Mouse (Mus musculus): ENCODE results near the gene Ankrd28. TPM values are rescaled to one million over a fixed set of nuclear protein-coding genes. Genes with fewer than 3 reads are reported as not detected.
"Not testable (repeated sequence)": the region's sequence is repeated elsewhere in the genome, so short reads cannot be mapped to it uniquely, and the experiment has no call there.

Gene Ankrd28
- total RNA-seq (2015) (19.8 and 24.2 TPM in 2 replicates), total RNA-seq (2017) (35.7 and 42.4 TPM in 2 replicates)

DNA sequence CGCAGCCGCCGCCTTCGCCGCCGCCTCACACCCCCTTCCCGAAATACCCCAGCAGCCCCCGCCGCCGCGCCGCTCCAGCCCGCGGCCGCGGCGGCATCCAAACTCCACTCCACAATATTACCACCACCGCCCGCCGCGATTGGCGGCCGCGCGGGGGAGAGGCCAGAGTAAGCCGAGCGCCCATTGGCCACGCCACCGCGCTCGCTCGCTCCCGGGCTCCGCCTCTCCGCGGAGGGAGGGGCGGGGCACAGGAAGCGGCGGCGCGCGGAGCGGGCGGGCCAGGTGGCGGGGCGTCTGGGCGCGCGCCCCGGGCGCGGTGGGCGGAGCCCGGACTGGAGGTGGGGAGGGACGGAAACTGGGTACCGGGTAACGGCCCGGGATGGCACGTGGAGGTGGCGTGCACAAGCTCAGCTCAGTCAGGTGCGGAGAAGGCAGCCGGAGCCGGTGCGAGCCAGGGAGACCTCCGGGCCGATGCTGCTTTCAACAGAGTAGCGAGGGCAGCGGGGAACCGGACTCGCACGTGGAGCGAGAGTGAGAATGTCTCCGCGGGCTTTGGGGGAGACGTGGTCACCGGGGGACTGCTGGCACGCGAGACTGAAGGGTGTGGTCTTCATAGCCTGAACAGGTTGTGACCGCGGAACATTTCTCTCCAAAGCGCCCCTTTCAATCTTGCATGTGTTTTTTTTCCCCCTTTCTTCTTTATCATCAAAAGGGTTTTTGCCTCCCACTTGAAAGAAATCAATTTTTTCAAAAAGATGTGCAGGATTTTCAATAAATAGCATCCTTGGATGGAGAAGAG, at the start of gene Ankrd28:
Gene Ankrd28, minus strand, starts transcription at position 81 of the 799 bp plus-strand sequence.
- peak; percentile 98 for ATAC-seq (ENCODE audit: poor library complexity, severe bottlenecking)

DNA sequence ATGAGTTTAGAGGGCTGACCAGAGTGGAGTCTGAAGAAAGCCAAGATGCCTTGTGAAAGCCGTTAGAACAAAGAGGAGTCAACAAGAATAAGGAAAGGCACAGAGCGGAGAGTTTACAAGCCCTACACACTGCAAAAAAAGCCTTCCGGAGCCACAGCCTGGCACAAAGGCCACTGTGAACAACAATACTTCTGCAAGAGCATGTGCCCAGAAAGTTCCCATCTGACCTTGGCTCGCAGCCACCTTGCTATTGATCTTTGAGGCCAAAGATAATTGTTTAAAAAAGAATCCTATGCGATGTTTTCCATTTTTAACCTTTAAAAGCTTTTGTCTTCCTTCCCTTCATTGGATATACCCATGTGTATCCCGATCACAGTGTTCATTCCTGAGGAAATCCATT, 49.0 kb upstream of the Ankrd28 start:
- no peak for ATAC-seq (ENCODE audit: poor library complexity, severe bottlenecking)

DNA sequence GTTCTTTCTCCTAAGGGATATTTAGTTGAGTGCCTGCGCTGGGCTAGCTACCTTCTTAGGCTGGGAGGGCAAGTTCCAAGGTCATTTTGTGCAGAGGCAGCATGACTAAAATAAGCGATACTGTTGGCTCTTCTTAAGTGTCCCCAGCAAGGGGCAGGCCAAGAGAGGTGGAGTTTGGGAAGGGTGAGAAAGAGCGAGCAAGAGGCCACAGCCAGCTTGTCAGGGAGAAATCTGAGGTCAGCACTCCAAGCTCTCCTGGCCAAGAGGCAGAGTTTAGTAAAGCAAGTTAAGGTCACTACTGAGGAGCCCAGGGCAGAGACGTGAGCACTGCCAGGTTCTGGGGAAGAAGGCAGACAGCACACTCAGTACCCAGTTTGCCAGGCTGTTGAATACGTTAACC, 41.7 kb upstream of the Ankrd28 start:
- no peak for ATAC-seq (ENCODE audit: poor library complexity, severe bottlenecking)

DNA sequence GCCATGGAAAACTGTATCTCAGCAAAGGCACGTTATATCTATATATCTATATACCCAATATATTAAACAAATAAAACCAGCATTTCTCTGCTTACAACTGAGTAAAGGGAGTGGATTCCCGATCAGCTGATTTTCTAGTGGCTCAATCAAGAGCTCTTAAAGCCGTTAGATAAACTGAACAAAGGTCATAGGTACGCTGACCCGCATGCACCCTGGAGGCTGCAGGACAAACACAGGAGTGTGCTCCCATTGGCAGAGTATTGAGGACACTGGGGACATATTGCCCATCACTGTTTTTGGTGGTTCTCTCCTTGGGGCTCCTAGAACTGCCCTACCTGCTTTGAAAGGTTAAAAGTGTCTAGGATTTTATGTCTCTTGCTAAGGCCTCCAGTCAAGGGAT, 40.0 kb upstream of the Ankrd28 start:
- ATAC-seq (ENCODE audit: poor library complexity, severe bottlenecking), result no peak

DNA sequence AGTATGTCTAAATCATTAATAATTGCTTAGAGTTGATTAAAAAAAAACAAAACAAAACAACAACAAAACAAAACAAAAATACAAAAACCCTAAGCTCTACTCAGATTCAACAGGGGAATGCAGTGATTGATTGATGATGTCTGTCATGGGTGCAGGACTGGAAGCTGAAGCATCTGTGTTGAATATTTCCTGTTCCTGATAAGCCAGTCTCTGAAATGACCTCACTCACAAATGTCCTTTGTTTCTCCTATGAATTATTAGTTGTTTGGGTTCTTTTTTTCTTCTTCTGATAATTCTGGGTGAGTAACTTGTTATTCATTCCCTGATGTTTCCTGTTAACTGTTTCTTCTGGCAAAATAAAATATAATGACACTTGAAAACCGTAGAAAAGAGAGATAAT, 38.1 kb upstream of the Ankrd28 start:
- no peak for ATAC-seq (ENCODE audit: poor library complexity, severe bottlenecking)

DNA sequence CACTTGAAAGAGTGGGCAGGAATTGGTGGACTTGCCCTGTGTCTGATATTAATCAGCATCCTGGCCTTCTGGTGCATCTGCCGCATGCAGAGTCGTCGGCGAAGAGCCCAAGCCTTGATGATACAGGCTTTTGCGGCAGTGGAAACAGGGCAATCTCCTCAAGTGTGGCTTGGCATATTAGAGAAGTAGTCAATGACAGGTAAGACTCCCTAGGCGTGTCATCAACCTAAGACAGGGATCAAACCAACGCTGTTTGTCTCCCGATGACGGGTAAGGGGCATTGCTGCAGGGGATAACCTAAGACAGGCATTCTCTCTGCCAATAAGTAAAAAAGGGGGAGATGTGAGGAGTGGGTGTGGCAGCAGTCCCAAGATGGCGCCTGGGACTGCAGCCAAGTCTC, 35.9 kb upstream of the Ankrd28 start:
- ATAC-seq (ENCODE audit: poor library complexity, severe bottlenecking), result not testable (repeated sequence)

DNA sequence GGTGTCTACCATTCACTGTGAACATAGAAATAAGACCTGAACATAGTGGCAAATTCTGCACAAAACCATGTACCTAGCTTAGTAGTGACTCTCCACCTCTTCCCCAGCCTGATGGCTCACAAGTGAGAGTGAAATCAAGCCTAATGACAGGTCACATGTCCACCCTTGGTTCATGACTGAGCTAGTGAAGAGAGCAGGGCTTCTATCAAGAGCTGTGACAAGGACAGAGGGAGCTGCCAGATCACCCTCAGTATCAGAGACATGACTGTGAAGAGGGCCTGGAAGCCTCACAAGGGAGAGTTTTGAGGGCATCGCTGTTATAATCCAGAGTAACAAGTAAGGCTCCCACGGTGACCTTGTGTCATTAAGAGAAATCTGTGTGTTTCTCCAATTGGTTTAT, 28.2 kb upstream of the Ankrd28 start:
- no peak for ATAC-seq (ENCODE audit: poor library complexity, severe bottlenecking)

DNA sequence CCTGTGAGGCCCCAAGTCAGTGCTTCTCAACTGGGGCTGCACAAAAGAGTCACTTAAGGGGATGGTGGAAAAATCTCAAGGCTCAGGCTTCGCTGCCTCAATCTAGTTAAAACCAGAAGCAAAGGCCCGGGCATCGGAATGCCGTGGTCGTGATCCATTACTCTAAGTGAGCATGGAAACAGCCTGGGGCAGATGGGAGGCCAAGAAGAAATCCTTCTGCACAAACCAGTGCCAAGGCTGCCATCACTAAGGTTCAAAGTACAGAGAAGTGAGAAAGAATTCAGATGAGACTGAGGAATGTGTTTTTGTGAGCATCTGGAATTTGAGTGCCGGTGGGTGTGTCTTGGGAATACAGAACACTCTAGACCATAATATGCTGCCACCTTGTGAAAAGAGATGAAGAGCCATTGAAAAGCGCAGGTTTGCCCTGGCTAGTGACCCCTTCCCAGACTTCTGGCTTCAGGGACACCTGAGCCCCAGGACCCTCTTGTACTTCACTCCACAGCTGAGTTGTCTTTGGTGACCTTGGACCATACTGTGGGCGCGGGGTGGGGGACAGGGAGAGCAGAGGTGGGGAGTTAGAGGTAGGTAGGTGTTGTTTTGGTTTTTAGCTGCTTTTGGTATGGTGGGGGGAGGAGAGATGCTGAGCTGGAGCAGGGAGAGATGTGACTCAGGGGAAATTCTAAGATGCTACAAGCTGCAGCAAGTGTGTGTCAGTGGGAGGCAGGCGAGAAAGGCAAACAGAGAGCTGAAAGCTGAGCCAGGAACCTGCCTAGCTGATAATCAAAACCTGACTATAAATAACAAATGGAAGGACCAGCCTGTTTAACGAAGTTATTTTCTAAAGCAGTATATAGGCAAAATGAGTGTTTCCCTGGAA, 26.9 kb upstream of the Ankrd28 start:
- ATAC-seq (ENCODE audit: poor library complexity, severe bottlenecking), result no peak

DNA sequence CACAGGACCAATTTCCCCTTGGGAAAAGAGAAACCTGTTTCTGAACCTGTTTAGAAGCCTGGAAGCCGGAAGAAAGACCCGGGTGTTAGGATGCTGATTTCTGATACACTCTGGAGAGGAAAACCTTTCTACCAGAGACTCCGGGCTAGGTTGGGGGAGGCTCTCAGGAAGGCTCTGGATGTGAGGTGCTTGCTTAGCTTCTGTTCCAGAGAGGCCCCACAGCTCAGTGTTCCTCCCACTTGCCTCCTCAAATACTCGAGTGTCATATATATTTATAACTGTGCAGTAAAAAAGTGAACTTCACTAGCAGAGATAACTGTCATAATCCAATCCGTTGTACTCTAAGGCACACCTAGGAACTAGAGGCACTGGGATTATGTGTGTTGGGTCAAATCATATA, 25.6 kb upstream of the Ankrd28 start:
- ATAC-seq (ENCODE audit: poor library complexity, severe bottlenecking), result no peak

DNA sequence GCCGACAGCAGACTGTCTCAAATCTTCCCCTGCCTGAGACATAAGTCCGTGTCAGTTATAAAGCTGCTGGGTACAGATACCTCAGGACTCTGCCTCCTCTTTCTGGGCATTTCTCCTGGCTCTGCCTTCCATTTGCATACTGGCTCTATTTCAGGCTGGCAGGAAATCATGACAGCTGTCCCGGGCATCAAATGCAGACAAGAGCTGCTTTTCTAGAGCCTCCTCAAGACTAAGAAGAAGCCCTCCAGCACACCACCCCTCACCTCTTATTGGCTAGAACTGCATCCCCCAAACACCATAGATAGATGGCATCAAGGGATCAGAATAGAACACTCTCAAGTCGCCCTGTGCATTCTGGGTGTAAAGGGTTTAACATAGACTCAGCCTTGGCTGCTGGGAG, 24.2 kb upstream of the Ankrd28 start:
- no peak for ATAC-seq (ENCODE audit: poor library complexity, severe bottlenecking)

DNA sequence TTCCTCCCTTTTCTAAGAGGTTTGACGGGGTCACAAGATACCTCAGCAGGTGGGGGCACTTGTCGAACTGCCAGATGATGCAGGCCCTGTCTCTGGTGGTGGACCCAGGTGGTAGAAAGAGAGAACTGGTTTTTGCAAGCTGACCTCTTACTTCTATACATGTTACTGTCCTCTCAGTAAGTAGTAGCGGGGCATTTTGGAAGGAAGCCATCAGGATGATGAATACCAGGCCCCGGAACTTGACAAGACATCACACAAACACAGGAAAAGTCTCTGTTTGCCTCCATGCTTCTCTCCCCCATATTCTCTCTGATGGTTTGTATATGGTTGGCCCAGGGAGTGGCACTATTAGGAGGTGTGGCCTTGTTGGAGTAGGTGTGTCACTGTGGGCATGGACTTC, 13.1 kb upstream of the Ankrd28 start:
- no peak for ATAC-seq (ENCODE audit: poor library complexity, severe bottlenecking)

DNA sequence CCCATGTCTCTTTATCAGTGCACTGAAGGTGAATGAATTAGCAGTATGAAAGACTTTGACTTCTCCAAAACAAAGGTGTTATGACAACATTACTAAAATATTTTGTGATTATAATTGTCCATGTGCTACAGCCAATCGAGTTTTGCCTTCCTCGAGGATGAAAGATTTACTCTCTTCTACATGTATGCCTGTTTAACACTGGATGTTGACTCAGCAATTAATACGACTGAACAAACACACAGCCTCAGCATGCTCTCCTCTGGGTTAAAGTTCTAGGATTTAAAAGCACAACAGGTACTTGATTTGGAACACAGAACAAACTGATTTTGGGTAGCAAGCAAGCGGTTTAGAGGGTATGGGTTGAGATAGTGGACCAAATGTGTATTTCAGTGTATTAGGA, 1.6 kb upstream of the Ankrd28 start:
- ATAC-seq (ENCODE audit: poor library complexity, severe bottlenecking), result no peak

DNA sequence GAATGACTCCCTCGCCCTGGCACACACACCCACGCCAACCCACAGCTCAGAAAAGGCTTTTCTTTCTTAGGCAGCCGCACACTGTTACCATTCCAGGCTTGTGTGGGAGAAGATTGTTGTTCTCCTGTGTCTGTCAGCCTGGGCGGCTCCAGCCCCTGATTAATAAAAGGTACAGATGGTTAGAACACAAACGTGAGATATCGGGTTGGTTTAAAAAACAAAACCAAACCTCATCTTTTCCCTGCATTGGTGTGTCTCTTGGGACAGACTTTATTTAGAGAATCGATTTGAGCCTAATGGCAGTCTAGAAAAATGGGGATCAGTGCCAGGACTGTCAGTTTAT, 890 bp upstream of the Ankrd28 start:
- no peak for ATAC-seq (ENCODE audit: poor library complexity, severe bottlenecking)

DNA sequence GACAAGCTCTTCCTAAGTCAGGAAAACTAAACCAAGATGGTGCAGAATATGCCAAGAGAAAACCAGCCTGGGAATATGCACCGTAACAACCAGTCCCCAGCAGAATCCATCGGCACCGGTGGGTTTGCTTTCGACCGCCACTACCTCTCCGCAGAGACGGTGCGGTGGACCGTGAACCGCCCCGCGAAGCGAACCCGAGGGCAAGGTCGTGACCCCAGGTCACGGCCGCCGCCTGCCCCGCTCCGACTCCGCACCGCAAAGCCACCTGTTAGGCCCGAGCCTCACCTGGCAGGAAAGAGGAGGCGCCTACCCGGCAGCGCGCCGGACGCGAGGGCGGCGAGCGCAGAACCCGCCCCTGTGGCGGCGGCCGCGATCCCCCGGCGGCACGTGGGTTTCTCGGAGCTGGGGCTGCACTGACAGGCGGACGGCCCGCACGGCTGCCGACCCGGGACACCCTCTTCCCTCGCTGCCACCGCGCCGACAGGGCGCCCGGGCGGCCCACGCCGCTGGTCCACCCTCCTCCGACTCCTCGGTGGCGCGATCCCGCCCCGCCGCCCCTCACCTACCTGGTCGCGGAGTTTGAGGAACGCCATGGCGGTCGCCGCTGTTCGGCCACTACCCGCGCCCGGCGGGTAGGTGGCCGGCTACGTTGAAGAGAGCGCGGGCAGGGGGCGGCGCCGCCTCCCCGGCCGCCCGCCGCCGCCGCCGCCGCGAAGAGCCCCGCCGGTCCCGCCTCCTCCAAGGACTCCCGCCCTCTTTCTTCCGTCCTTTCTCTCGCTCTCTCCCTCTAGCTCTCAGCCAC, 489 bp downstream of the Ankrd28 start:
- peak; percentile 53 for ATAC-seq (ENCODE audit: poor library complexity, severe bottlenecking)

DNA sequence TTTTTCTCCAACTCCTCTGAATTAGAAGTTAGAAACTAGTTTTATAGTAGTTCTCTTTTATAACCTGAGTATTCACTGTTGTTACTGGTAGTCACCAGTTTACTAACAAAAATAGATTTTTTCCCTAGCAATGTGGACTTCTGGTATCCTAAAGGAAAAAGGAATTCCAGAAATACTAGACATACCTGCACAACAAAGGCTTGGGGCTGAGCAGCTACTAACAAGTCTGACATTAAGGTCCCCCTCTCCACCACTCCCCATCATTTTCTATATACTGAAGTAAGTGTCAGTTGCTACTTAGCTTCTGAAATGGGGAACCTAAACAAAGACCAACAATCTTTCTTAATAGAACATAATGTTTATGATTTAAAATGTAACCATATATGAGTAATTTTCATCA, 3.2 kb downstream of the Ankrd28 start:
- no peak for ATAC-seq (ENCODE audit: poor library complexity, severe bottlenecking)

DNA sequence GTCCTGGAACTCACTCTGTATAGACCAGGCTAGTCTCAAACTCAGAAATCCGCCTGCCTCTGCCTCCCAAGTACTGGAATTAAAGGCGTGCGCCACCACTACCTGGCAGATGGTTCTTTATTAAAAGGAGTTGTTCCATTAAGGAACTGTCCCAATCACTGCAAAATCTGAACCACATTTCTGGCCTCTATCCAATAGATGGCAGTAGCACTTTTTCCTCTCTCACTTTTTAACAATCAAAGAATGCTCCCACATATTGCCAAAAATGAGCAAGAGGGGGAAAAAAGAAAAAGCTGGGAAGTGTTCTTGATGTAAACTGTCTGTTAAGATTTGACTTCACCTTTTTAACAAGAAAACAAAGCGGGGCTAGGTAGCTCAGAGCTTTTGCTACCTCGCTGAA, 20.5 kb downstream of the Ankrd28 start:
- no peak for ATAC-seq (ENCODE audit: poor library complexity, severe bottlenecking)

DNA sequence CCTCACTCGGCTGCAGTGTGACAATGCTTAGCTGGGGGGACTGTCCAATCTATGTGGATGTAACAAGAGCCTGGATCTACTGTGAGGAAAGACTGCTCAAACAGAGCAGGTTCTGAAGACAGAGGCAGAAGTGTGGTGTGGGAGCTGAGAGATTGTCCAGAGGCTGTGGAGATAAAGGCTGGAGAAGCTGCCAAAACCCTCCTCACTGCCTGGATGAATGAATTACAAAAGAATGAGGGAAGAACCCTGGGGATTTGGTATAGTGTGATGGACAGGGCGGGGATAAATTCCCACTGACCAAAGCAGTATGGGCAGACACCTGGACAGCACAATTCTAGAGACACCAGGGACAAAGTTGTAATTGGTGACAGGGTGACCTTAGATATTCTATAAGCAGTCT, 26.7 kb downstream of the Ankrd28 start:
- ATAC-seq (ENCODE audit: poor library complexity, severe bottlenecking), result no peak

DNA sequence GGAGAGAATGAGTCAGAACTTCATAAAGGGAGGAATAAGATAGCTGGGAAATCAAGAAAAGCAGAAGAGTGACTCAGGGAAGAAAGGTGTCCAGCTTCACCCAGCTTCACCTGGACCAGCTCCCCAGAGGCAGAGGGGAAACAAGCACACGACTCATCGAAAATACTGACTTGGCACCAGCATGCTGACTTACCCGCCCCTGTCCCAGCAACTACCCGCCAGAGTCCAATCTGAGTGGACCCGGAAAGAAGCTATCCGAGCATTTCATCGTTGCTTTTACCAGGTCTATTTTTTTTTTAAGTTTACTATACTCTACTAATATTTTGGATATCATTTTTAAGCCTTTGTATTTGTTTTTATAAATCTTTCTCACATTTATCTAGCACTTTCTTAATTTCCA, 29.5 kb downstream of the Ankrd28 start:
- ATAC-seq (ENCODE audit: poor library complexity, severe bottlenecking), result no peak

DNA sequence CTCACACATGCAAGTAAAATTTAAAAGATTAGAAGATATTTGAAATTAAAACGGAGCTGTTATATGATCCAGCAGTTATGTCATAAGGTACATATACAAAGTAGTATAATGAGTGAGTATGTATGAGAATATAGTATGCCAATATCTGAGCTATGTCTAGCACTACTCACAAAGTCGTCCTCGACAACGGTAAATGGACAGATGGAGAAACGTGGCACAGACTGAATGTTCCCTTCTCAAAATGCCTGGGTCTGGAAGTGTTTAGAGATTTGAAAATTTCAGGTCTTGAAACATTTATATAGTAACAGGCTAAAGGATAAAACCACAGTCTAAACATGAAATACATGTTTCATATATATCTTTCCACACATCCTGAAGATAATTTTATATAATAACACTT, 30.0 kb downstream of the Ankrd28 start:
- no peak for ATAC-seq (ENCODE audit: poor library complexity, severe bottlenecking)

DNA sequence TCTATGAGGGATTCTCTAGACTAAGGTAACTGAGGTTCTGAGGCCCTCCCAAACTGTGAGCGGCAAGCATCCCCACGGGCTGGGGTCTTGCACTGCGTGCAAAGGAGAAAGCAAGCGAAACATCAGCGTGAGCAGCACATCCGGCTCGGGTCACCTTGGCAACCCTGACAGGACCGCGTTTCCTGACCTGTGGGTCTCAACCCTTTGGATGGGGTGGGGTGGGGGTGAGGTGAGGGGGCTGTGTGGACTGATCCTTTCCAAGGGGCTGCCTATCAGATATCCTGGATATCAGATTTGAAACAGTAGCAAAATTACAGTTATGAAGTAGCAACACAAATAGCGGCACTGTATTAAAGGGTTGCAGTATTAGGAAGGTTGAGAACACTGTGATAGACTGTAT, 31.5 kb downstream of the Ankrd28 start:
- ATAC-seq (ENCODE audit: poor library complexity, severe bottlenecking), result no peak

DNA sequence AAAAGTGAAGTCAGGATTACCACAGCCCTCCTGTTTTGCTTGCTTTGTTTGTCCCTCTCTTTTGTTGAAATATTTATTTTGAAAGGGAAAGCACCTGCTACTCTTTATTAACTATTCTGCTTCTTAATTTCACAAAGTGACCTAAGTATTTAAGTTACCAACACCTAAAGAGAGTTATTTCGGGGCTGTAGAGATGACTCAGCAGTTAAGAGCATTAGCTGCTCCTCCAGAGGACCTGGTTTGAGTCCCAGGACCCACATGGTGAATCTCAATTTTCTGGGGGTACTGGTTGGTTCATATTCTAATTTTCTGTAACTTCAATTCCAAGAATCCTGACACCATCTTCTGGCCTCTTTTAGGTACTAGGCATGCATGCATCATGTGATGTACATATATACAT, 34.9 kb downstream of the Ankrd28 start:
- ATAC-seq (ENCODE audit: poor library complexity, severe bottlenecking), result no peak

DNA sequence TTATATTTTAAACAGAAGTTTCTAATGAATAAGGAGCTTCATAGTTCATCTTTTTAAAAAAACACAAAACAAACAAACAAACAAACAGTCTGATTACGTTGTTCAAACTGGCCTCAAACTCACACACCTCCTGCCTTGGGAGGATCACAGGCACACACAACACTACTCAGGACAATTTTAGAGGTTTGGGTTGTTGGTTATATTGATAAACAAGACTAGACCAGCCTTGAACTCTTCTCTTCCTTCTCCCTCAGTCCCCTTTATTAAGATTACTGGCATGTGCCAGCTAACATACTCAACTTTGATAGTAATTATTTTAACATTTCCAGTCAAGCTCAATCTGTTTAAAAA, 35.7 kb downstream of the Ankrd28 start:
- no peak for ATAC-seq (ENCODE audit: poor library complexity, severe bottlenecking)

All from megakaryocyte, adult 5-6 weeks (primary cell).